Mouse (Mus musculus) CH12F3 (cell line): ENCODE measurements around the gene Dap3.
"Not testable (repeated sequence)": the region's sequence is repeated elsewhere in the genome, so short reads cannot be mapped to it uniquely, and the experiment has no call there.

Experiments
- in situ Hi-C: fragments of 300-500 bp; cut with MboI; formaldehyde crosslinking; loops from 2 replicates; pipeline ENCODE4 v1.14.3; 2020; ENCODE audit warnings: low sequenced_read_pairs

Gene Dap3

GRCm38 (mm10) chr3:88950576-88951326 lies at the start of gene Dap3, which contains the start of gene Ash1l:
Gene Dap3 (minus strand): TSS chr3:88951181.
Gene Ash1l (plus strand): TSS chr3:88950622.
- in situ Hi-C loops = no loop called here

- in situ Hi-C loops = no loop called here
Measured at GRCm38 (mm10) chr3:88992793-88993192, 41.8 kb upstream of the Dap3 start.

- in situ Hi-C loops = no loop called here
Measured at GRCm38 (mm10) chr3:88983921-88984381, 33.0 kb upstream of the Dap3 start.

- in situ Hi-C loops = no loop called here
Measured at GRCm38 (mm10) chr3:88981206-88982010, 30.4 kb upstream of the Dap3 start.

GRCm38 (mm10) chr3:88975012-88975411 lies 24.0 kb upstream of the Dap3 start:
- in situ Hi-C loops = no loop called here

- in situ Hi-C loops = not testable (repeated sequence)
Measured at GRCm38 (mm10) chr3:88963211-88963610, 12.2 kb upstream of the Dap3 start.

- in situ Hi-C loops = no loop called here
Measured at GRCm38 (mm10) chr3:88953736-88954135, 2.8 kb upstream of the Dap3 start.

- in situ Hi-C loops = no loop called here
Measured at GRCm38 (mm10) chr3:88953246-88953645, 2.3 kb upstream of the Dap3 start.

GRCm38 (mm10) chr3:88951327-88951800 lies 383 bp upstream of the Dap3 start:
- in situ Hi-C loops = no loop called here

- in situ Hi-C loops = no loop called here
Measured at GRCm38 (mm10) chr3:88949786-88950575, 1.0 kb downstream of the Dap3 start.

GRCm38 (mm10) chr3:88944109-88944508 lies 6.9 kb downstream of the Dap3 start:
- in situ Hi-C loops = no loop called here

GRCm38 (mm10) chr3:88942316-88942880 lies 8.6 kb downstream of the Dap3 start:
- in situ Hi-C loops = no loop called here

GRCm38 (mm10) chr3:88939749-88940148 lies 11.2 kb downstream of the Dap3 start:
- in situ Hi-C loops = no loop called here

- in situ Hi-C loops = no loop called here
Measured at GRCm38 (mm10) chr3:88939071-88939470, 11.9 kb downstream of the Dap3 start.

- in situ Hi-C loops = no loop called here
Measured at GRCm38 (mm10) chr3:88929501-88929900, 21.5 kb downstream of the Dap3 start.

GRCm38 (mm10) chr3:88925651-88926050 lies 25.3 kb downstream of the Dap3 start:
- in situ Hi-C loops = no loop called here

- in situ Hi-C loops = no loop called here
Measured at GRCm38 (mm10) chr3:88923989-88924591, 26.9 kb downstream of the Dap3 start.

- in situ Hi-C loops = no loop called here
Measured at GRCm38 (mm10) chr3:88921411-88921810, 29.6 kb downstream of the Dap3 start.

- in situ Hi-C loops = no loop called here
Measured at GRCm38 (mm10) chr3:88918981-88919380, 32.0 kb downstream of the Dap3 start.

GRCm38 (mm10) chr3:88914384-88914810 lies 36.6 kb downstream of the Dap3 start:
- in situ Hi-C loops = no loop called here
